Mouse (Mus musculus) spleen, adult 2 months (tissue): ENCODE data around the gene Pold2. TPM values are rescaled to one million over a fixed set of nuclear protein-coding genes. Genes with fewer than 3 reads are reported as not detected.

ENCODE experiments used
- DNase-seq, 2 experiments: peaks; one replicate each; pipeline versions ENCODE4 v3.0.0 to v3.0.0-alpha.2; 2012 to 2021; ENCODE audit warnings: low spot score in 2 of 2, low read depth in 1 of 2
- H3K27ac ChIP-seq: fragments of 200-500 bp; 2 replicates; pipeline ENCODE4 v1.5.1; 2012; ENCODE audit warnings: low read length, inconsistent platforms; ENCODE audit not compliant: insufficient read depth
- H3K27me3 ChIP-seq: fragments of 200-500 bp; 2 replicates; pipeline ENCODE4 v1.6.1; 2012; ENCODE audit warnings: mild to moderate bottlenecking, moderate library complexity, low read length, inconsistent platforms; ENCODE audit not compliant: control insufficient read depth, insufficient read depth
- H3K36me3 ChIP-seq: fragments of 200-500 bp; 2 replicates; pipeline ENCODE4 v1.6.1; 2012; ENCODE audit warnings: mild to moderate bottlenecking, low read length, inconsistent platforms; ENCODE audit not compliant: control insufficient read depth, insufficient read depth
- H3K4me1 ChIP-seq: fragments of 200-500 bp; 2 replicates; pipeline ENCODE4 v1.6.1; 2011; ENCODE audit warnings: inconsistent platforms; ENCODE audit not compliant: control insufficient read depth, insufficient read depth, insufficient read length
- H3K4me3 ChIP-seq: fragments of 200-500 bp; 2 replicates; pipeline ENCODE4 v1.5.1; 2011; ENCODE audit warnings: mild to moderate bottlenecking, inconsistent platforms; ENCODE audit not compliant: insufficient read depth, insufficient read length; ENCODE audit errors: extremely low read depth
- CTCF ChIP-seq: fragments of 200-500 bp; IDR thresholded peaks from 2 replicates; pipeline ENCODE4 v1.5.1; 2011; ENCODE audit warnings: mild to moderate bottlenecking, inconsistent platforms; ENCODE audit not compliant: insufficient read depth, insufficient read length, insufficient replicate concordance; ENCODE audit errors: extremely low read depth
- POLR2A ChIP-seq: fragments of 200-500 bp; IDR thresholded peaks from 2 replicates; pipeline ENCODE4 v1.6.1; 2011; ENCODE audit warnings: low read depth, low read length, inconsistent platforms
- WGBS: fragments of 180-500 bp; shearing (Covaris S2); methylation state at CpG from one replicate; pipeline ENCODE4 v1.1.7; 2018; 5-methylcytosine and 5-hydroxymethylcytosine counted together
- polyA plus RNA-seq: library from polyadenylated mRNA; depleted of rRNA; stranded (reverse); fragments of >200 nt; gene quantifications from 2 replicates; pipeline ENCODE4 v1.2.3, GENCODE M21; 2012

Pold2 gene
- polyA plus RNA-seq, 1 experiment, result 78.1 TPM

- no peak overlapping the region for H3K27ac ChIP-seq
- TF ChIP-seq CTCF (no peak), POLR2A (no peak)
- H3K4me3 ChIP-seq, result no peak overlapping the region
- H3K4me1 ChIP-seq, result peaks cover 3% of the 10 kb centered on the region; the same call in 1 of the 2 replicates
- no peaks in the 10 kb centered on the region for H3K27me3 ChIP-seq
- peaks cover 1% of the 10 kb centered on the region for H3K36me3 ChIP-seq
- 90% methylated on average over 7 of the region's 7 CpGs for WGBS
- DNase-seq, result no peak
Measured at GRCm38 (mm10) chr11:5840346-5840745, 37.7 kb downstream of the Pold2 start.

DNA sequence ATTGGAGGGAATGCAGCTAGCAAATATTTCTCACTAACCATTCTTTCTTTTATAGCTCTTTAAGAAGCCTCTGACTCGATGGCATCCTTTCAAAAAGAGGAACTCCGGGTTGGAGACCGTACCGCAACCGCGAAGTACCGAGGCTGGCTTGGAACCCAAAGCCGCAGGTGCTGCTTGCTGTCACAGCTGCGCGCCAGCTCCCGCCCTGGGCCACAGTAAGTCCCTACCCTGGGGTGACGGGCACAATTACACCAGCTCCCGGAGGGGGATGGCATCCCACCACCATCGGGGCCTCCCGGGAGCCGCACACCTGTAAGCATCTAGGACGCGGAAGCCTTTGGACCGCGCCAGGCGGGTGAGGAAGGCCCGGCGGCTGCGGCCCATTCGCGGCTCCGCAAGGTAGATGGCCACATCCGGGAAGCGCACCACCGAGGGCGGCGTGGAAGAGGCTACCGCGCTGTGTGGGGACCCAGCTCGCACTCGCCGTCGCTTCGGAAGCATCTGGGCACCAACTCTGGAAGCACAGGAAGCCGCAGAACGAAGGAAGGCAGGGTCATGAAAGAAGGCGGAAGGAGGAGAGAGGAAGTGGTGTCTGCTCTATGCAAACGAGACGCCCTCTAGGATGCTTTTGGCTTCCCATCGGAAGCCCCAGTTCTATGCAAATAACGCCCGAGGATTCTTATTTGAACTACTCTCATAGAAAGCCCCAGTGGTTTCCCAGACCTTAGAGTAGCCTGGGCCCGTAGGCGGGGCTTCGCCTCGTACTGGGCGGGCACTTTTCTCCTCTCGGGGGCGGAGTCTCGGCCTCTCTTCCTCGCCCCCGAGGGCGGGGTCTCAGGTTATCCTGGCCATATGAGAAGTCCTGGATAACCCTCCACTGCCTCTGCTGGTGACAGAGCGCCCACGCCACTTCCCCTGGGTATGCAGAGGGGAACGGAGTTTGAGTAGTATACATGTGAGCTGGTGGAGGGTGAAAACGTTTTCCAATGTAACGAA is 40.5 kb downstream of the Pold2 start, which contains the start of gene Polm:
Polm (minus strand) TSS at position 766 of the 996 bp plus-strand sequence.
- 1% methylated on average over 63 of the region's 63 CpGs for WGBS
- TF ChIP-seq CTCF (peak; percentile 21; the same call in 1 of the 2 replicates), POLR2A (peak; percentile 35; the same call in 1 of the 2 replicates)

GRCm38 (mm10) chr11:5836126-5836525 is 42.0 kb downstream of the Pold2 start:
- TF ChIP-seq CTCF (no peak), POLR2A (no peak)
- WGBS, result 57% methylated on average over 1 of the region's 1 CpGs
- no peak for DNase-seq
- no peaks in the 10 kb centered on the region for H3K27me3 ChIP-seq
- H3K4me3 ChIP-seq, result no peak overlapping the region
- H3K27ac ChIP-seq, result no peak overlapping the region
- peaks cover 14% of the 10 kb centered on the region for H3K36me3 ChIP-seq
- H3K4me1 ChIP-seq, result peaks cover 7% of the 10 kb centered on the region; the same call in 1 of the 2 replicates

More for the DNA sequence above, 40.5 kb downstream of the Pold2 start, which contains the start of gene Polm:
- Histone ChIP-seq H3K4me1 (peaks cover 7% of the 10 kb centered on the region; the same call in 1 of the 2 replicates), H3K27me3 (no peaks in the 10 kb centered on the region), H3K36me3 (peaks cover 9% of the 10 kb centered on the region), H3K27ac (peak within 1 kb of the TSS; percentile 89), H3K4me3 (peak within 1 kb of the TSS; percentile 82)
- DNase-seq, result peak; percentile 79 to 87

DNA sequence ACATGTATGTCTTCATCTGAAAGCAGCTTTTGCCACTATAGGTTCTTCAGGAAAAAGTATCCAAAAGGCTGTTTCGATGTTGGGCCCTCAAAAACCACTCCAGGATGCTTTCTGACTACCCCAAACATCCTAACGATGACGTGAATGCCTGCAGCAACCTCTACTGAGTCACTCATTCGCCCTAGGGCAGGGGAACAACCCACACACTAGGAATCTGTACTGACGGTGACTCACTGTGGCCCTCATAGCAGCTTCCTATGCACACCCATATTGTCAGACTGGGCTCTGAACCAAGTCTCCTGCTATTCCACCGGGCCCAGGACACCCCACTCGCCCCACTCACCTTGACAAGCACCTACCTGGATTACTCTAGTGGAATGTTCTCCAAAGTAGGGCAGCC is 43.0 kb downstream of the Pold2 start:
- no peaks in the 10 kb centered on the region for H3K27me3 ChIP-seq
- peaks cover 9% of the 10 kb centered on the region for H3K4me1 ChIP-seq
- H3K27ac ChIP-seq, result peak overlapping the region; percentile 44; the same call in 1 of the 2 replicates
- TF ChIP-seq CTCF (no peak), POLR2A (no peak)
- no peak for DNase-seq
- no peak overlapping the region for H3K4me3 ChIP-seq
- 67% methylated on average over 7 of the region's 7 CpGs for WGBS
- H3K36me3 ChIP-seq, result peaks cover 19% of the 10 kb centered on the region

DNA sequence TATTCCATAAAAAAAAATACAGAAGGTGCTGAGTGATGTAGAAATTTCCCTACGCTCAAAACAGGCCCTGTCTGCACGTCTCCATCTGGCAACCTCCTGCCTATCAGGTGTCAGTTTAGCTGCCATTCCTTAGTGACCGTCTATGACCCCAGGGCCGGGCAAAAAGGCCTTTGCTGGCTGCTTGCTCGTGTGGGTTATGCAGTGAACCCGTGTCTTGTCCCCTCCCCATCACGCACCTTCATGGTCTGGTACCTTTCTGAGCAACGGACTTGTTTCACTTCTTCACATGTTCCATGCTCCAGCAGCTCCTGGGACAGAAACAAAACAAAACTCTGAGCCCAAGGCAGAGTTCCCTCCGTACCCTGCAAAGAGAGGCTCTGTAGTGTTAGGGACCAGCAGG is 43.6 kb downstream of the Pold2 start:
- H3K36me3 ChIP-seq, result peaks cover 21% of the 10 kb centered on the region
- WGBS, result 46% methylated on average over 9 of the region's 9 CpGs
- H3K4me1 ChIP-seq, result peaks cover 13% of the 10 kb centered on the region
- peak overlapping the region; percentile 44; the same call in 1 of the 2 replicates for H3K27ac ChIP-seq
- no peak overlapping the region for H3K4me3 ChIP-seq
- no peak for TF ChIP-seq CTCF
- no peak for TF ChIP-seq POLR2A
- H3K27me3 ChIP-seq, result no peaks in the 10 kb centered on the region
- DNase-seq, result peak in 1 of 2 experiments; percentile 22

DNA sequence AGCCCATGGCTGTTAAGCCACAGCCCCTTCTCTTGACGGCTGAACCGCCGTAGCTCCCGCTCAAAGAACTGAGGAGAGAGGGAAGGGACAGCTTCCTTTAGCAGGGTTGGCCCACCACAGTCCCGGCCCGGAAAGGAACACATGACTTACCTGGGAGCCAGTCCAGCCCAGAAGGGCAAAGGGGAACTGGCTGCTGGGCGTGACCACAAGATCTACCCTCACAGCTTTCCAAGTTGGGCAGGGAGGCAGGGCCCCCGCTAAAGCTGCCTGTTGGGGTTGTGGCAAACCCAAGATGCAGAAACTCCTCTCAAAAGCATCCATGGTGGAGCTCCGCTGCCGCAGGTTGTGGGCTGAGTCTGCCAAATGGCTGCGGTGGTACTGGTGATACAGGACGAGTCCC is 48.8 kb downstream of the Pold2 start:
- Histone ChIP-seq H3K27me3 (no peaks in the 10 kb centered on the region), H3K4me3 (no peak overlapping the region), H3K4me1 (peaks cover 10% of the 10 kb centered on the region), H3K36me3 (peaks cover 33% of the 10 kb centered on the region), H3K27ac (peak overlapping the region; percentile 17)
- WGBS, result 47% methylated on average over 12 of the region's 12 CpGs
- TF ChIP-seq CTCF, result no peak
- TF ChIP-seq POLR2A, result no peak
- no peak for DNase-seq

- no peak for TF ChIP-seq POLR2A
- no peak for TF ChIP-seq CTCF
- H3K4me1 ChIP-seq, result peaks cover 10% of the 10 kb centered on the region
- H3K36me3 ChIP-seq, result peaks cover 31% of the 10 kb centered on the region
- no peak overlapping the region for H3K4me3 ChIP-seq
- 78% methylated on average over 11 of the region's 11 CpGs for WGBS
- H3K27ac ChIP-seq, result no peak overlapping the region
- no peak for DNase-seq
- H3K27me3 ChIP-seq, result no peaks in the 10 kb centered on the region
Measured at GRCm38 (mm10) chr11:5828509-5829191, 49.4 kb downstream of the Pold2 start.
